Mouse (Mus musculus): ENCODE data around the gene Mras. TPM values are rescaled to one million over a fixed set of nuclear protein-coding genes. Genes with fewer than 3 reads are reported as not detected.

The Mras gene
- polyA plus RNA-seq, 1 experiment from 2014 or later = 14.9 TPM

DNA sequence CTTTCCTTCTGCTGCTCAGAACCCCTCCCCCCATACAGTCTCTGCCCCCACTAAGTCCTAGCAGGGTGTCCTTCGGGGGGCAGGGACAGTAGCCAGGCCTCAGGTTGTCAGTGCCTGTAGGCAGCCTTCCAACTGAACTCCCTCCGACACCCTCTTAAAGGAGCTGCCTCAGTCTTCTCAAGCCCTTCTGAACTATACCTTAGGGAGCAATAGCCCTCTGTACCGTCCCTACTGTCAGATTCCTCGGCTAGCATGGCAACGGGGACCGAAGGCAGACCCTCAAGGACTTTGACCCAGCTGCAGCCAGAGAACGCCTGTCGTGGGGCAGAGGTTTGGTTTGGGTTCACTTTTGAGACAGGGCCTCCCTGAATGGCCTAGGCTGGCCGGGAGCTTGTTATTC, 11.9 kb downstream of the Mras start:
- Histone ChIP-seq H3K9ac (no peak overlapping the region), H3K27me3 (no peaks in the 10 kb centered on the region), H3K27ac (no peak overlapping the region), H3K9me3 (replicated peaks) (no peaks in the 10 kb centered on the region), H3K4me3 (no peak overlapping the region), H3K4me2 (no peak overlapping the region), H3K4me1 (replicated peaks) (peaks cover 10% of the 10 kb centered on the region; the same call in 1 of the 2 replicates), H3K36me3 (no peaks in the 10 kb centered on the region)
- ATAC-seq (replicated peaks; ENCODE audit: insufficient number of reproducible peaks, insufficient read depth, low FRiP score, low read depth) = no peak
- WGBS = 68% methylated on average over 9 of the region's 9 CpGs

DNA sequence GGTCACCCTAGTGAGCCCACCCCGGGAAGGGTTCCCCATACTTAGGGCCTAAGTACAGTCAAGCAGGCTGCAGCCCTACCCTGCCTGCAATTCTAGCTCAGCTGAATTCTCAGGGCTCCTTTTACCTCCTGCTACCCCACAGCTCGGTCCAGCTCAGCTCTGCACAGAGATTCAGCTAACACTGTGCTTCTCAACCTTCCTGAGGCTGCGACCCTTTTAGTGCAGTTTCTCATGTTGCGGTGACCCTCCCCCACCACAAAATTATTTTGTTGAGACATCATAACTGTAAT, 12.7 kb downstream of the Mras start:
- Histone ChIP-seq H3K36me3 (no peaks in the 10 kb centered on the region), H3K4me2 (no peak overlapping the region), H3K27ac (no peak overlapping the region), H3K4me1 (replicated peaks) (peaks cover 10% of the 10 kb centered on the region; the same call in 1 of the 2 replicates), H3K9ac (no peak overlapping the region), H3K27me3 (no peaks in the 10 kb centered on the region), H3K4me3 (no peak overlapping the region), H3K9me3 (replicated peaks) (no peaks in the 10 kb centered on the region)
- ATAC-seq (replicated peaks; ENCODE audit: insufficient number of reproducible peaks, insufficient read depth, low FRiP score, low read depth) = no peak
- 81% methylated on average over 4 of the region's 4 CpGs for WGBS

- peaks cover 10% of the 10 kb centered on the region; the same call in 1 of the 2 replicates for H3K4me1 ChIP-seq (replicated peaks)
- no peak for ATAC-seq (replicated peaks; ENCODE audit: insufficient number of reproducible peaks, insufficient read depth, low FRiP score, low read depth)
- no peaks in the 10 kb centered on the region for H3K27me3 ChIP-seq
- no peak overlapping the region for H3K4me2 ChIP-seq
- H3K9ac ChIP-seq = no peak overlapping the region
- H3K4me3 ChIP-seq = no peak overlapping the region
- H3K36me3 ChIP-seq = no peaks in the 10 kb centered on the region
- H3K9me3 ChIP-seq (replicated peaks) = no peaks in the 10 kb centered on the region
- H3K27ac ChIP-seq = no peak overlapping the region
- WGBS = 71% methylated on average over 9 of the region's 9 CpGs
These were observed 13.2 kb downstream of the Mras start for GRCm38 (mm10) chr9:99423692-99424573.

GRCm38 (mm10) chr9:99421914-99422313, 15.3 kb downstream of the Mras start:
- no peak overlapping the region for H3K4me2 ChIP-seq
- H3K27ac ChIP-seq = no peak overlapping the region
- no peaks in the 10 kb centered on the region for H3K9me3 ChIP-seq (replicated peaks)
- H3K36me3 ChIP-seq = no peaks in the 10 kb centered on the region
- H3K4me1 ChIP-seq (replicated peaks) = peaks cover 13% of the 10 kb centered on the region
- no peaks in the 10 kb centered on the region for H3K27me3 ChIP-seq
- no peak overlapping the region for H3K4me3 ChIP-seq
- 70% methylated on average over 3 of the region's 3 CpGs for WGBS
- ATAC-seq (replicated peaks; ENCODE audit: insufficient number of reproducible peaks, insufficient read depth, low FRiP score, low read depth) = no peak
- H3K9ac ChIP-seq = no peak overlapping the region

DNA sequence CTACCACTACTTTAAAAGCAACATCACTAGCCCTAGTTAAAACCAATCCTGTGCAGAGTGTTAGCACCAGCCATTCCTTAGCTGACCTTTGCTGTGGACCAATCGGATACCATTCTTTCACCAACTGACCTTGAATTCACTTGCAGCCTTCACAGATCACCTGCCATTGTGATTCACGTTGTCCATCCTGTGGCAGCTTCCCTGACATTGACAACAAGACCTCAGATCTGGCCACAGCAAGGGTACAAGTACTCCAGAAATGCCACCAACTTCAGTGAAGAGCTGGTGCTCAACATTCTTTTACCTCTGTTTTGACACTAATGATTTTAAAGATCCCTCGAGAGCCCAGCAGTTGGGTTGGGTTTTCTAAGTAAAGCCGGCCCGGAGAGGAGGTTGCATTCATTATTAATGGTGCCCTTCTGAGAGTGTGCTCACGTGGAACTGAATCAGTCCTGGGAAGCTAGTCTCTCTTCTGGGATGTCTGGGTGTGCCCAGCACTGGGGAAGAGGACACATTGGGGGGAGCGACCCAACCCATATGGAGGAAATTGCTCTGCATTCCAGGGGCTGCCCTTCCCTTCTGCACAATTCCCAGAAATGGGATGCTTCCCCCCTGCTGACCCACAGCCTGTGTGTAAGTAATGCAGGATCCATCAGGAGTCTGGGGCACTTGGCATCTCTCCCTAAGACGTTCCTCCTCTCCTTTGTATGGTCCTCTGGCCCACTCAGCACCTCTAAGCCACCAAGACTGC, 17.1 kb downstream of the Mras start:
- H3K36me3 ChIP-seq = no peaks in the 10 kb centered on the region
- H3K27ac ChIP-seq = no peak overlapping the region
- H3K4me2 ChIP-seq = no peak overlapping the region
- WGBS = 75% methylated on average over 8 of the region's 8 CpGs
- H3K27me3 ChIP-seq = no peaks in the 10 kb centered on the region
- no peak overlapping the region for H3K9ac ChIP-seq
- no peak overlapping the region for H3K4me3 ChIP-seq
- ATAC-seq (replicated peaks; ENCODE audit: insufficient number of reproducible peaks, insufficient read depth, low FRiP score, low read depth) = no peak
- peaks cover 10% of the 10 kb centered on the region for H3K4me1 ChIP-seq (replicated peaks)
- no peaks in the 10 kb centered on the region for H3K9me3 ChIP-seq (replicated peaks)

- Histone ChIP-seq H3K4me1 (replicated peaks) (peaks cover 12% of the 10 kb centered on the region), H3K9ac (no peak overlapping the region), H3K4me3 (no peak overlapping the region), H3K27ac (no peak overlapping the region), H3K4me2 (no peak overlapping the region), H3K9me3 (replicated peaks) (no peaks in the 10 kb centered on the region), H3K27me3 (no peaks in the 10 kb centered on the region), H3K36me3 (no peaks in the 10 kb centered on the region)
- 64% methylated on average over 5 of the region's 5 CpGs for WGBS
- ATAC-seq (replicated peaks; ENCODE audit: insufficient number of reproducible peaks, insufficient read depth, low FRiP score, low read depth) = no peak
These were observed 18.8 kb downstream of the Mras start for GRCm38 (mm10) chr9:99418377-99418776.

DNA sequence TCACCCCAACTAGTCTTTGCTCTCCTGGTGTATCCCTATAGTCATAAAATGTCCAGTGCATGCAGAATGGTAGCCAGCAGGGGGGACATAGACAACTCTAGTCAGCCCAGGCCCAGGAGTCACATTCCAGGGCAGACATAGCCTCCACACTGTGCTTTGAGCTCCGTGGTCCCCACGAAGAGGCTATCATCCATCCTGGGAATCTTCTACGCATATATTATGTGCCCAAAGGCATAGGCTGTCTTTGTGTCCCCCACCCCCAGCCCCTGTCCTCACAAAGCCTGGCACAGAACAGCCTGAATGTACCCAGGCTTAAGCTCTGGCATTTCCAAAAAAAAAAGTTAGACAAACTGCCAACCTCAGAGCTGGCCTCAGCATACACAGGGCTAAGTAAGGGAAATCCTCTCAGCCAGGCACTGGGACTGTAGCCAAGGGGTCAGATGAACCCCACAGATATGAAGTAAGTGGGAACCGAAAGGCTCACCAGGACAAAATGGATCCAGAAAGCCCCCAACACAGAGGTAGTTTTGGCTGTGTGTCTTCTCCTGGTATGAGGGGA, 19.8 kb downstream of the Mras start:
- H3K36me3 ChIP-seq = no peaks in the 10 kb centered on the region
- no peak overlapping the region for H3K4me2 ChIP-seq
- no peak overlapping the region for H3K27ac ChIP-seq
- no peaks in the 10 kb centered on the region for H3K27me3 ChIP-seq
- ATAC-seq (replicated peaks; ENCODE audit: insufficient number of reproducible peaks, insufficient read depth, low FRiP score, low read depth) = no peak
- H3K9ac ChIP-seq = no peak overlapping the region
- no peak overlapping the region for H3K4me3 ChIP-seq
- no peaks in the 10 kb centered on the region for H3K9me3 ChIP-seq (replicated peaks)
- 49% methylated on average over 4 of the region's 4 CpGs for WGBS
- H3K4me1 ChIP-seq (replicated peaks) = peaks cover 12% of the 10 kb centered on the region

DNA sequence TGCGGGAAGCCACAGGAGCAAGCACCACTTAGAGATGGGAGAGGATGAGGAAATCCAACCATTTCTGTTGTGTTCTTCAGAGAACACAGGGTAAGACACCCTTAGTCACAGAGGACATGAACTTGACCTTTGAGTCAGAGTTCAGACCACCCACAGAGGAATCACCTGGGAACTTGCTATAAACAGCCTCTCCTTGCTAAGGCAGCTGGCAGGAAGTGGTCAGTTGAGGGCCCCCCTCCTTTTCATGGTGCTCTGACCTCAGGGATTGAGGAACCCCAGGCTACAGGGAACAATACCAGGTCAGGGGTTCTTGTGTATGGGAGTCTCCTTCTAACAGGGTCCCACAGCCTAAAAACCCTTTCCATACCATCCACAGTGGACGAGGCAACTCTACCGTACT, 20.4 kb downstream of the Mras start:
- peaks cover 12% of the 10 kb centered on the region for H3K4me1 ChIP-seq (replicated peaks)
- H3K9me3 ChIP-seq (replicated peaks) = no peaks in the 10 kb centered on the region
- H3K36me3 ChIP-seq = no peaks in the 10 kb centered on the region
- no peak overlapping the region for H3K27ac ChIP-seq
- H3K9ac ChIP-seq = no peak overlapping the region
- ATAC-seq (replicated peaks; ENCODE audit: insufficient number of reproducible peaks, insufficient read depth, low FRiP score, low read depth) = no peak
- no peak overlapping the region for H3K4me2 ChIP-seq
- H3K4me3 ChIP-seq = no peak overlapping the region
- H3K27me3 ChIP-seq = no peaks in the 10 kb centered on the region
- WGBS = 86% methylated on average over 3 of the region's 3 CpGs

- 60% methylated on average over 4 of the region's 4 CpGs for whole genome bisulfite sequencing
These were observed 25.4 kb downstream of the Mras start for GRCm38 (mm10) chr9:99411785-99412184.

GRCm38 (mm10) chr9:99411093-99411492, 26.1 kb downstream of the Mras start:
- 86% methylated on average over 5 of the region's 5 CpGs for WGBS
- Histone ChIP-seq H3K9ac (no peak overlapping the region), H3K27me3 (no peaks in the 10 kb centered on the region), H3K4me2 (no peak overlapping the region), H3K9me3 (replicated peaks) (no peaks in the 10 kb centered on the region), H3K36me3 (no peaks in the 10 kb centered on the region), H3K4me3 (no peak overlapping the region), H3K27ac (no peak overlapping the region), H3K4me1 (replicated peaks) (peaks cover 4% of the 10 kb centered on the region)
- ATAC-seq (replicated peaks; ENCODE audit: insufficient number of reproducible peaks, insufficient read depth, low FRiP score, low read depth) = no peak

More at GRCm38 (mm10) chr9:99411785-99412184, 25.4 kb downstream of the Mras start:
- Histone ChIP-seq H3K9ac (no peak overlapping the region), H3K36me3 (no peaks in the 10 kb centered on the region), H3K4me2 (no peak overlapping the region), H3K4me1 (replicated peaks) (peaks cover 4% of the 10 kb centered on the region), H3K27me3 (no peaks in the 10 kb centered on the region), H3K9me3 (replicated peaks) (no peaks in the 10 kb centered on the region), H3K4me3 (no peak overlapping the region), H3K27ac (no peak overlapping the region)
- no peak for ATAC-seq (replicated peaks; ENCODE audit: insufficient number of reproducible peaks, insufficient read depth, low FRiP score, low read depth)

DNA sequence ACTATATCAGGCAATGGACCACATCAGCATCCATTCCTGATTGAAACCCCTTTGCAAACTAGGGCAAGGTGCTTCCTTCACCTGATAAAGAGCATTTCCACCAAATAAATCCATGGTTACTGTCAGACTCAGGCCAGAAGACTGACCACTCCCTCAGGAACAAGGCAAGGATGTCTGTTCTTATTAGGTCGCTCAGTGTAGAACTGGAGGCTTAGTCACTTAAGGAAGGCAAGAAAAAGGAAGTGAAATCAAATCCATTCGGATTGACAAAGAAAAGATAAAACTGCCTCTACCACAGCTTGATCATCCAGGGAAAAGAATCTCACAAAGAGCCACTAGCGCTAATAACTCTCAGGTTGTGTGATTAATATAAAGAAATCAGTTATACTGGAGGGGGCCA, 27.9 kb downstream of the Mras start:
- Histone ChIP-seq H3K27me3 (no peaks in the 10 kb centered on the region), H3K27ac (no peak overlapping the region), H3K4me1 (replicated peaks) (peaks cover under 1% of the 10 kb centered on the region), H3K9ac (no peak overlapping the region), H3K4me2 (no peak overlapping the region), H3K36me3 (no peaks in the 10 kb centered on the region), H3K4me3 (no peak overlapping the region), H3K9me3 (replicated peaks) (no peaks in the 10 kb centered on the region)
- ATAC-seq (replicated peaks; ENCODE audit: insufficient number of reproducible peaks, insufficient read depth, low FRiP score, low read depth) = no peak
- WGBS = 80% methylated on average over 3 of the region's 3 CpGs
